Mouse (Mus musculus): Measurements from ENCODE around the gene Bcl2a1d. TPM values are rescaled to one million over a fixed set of nuclear protein-coding genes. Genes with fewer than 3 reads are reported as not detected.
"Not testable (repeated sequence)": the region's sequence is repeated elsewhere in the genome, so short reads cannot be mapped to it uniquely, and the experiment has no call there.

Gene Bcl2a1d
- total and polyA plus RNA-seq, 2 experiments from 2014 or later, result not detected

DNA sequence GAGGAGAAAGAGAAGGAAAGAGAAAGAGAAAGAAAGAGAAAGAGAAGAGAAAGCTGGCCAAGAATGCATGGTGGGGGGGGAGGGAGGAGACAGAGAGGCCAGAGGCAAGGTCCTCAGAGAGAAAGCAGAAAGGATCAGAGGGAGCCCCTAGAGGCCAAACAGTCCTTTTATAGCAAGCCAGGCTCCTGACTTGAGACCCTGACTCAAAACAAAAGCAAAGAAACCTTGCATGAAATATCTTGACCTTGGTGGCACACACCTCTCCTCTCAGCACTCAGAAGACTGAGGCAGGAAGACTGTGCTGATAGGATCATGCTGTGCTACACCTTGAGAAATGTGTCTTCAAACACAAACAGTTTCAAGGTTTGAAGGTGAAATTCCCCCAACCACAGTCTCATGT, 10.1 kb downstream of the Bcl2a1d start:
- not testable (repeated sequence) for H3K36me3 ChIP-seq (replicated peaks; ENCODE audit: control insufficient read depth, insufficient read depth, low read length); H3K27ac ChIP-seq (ENCODE audit: low read depth); DNase-seq (ENCODE audit: low spot score); H3K4me3 ChIP-seq (ENCODE audit: low read depth, low read length); H3K4me2 ChIP-seq (ENCODE audit: low read depth, low read length); H3K9me3 ChIP-seq (replicated peaks; ENCODE audit: control insufficient read depth, low read length); ATAC-seq (ENCODE audit: insufficient read depth, low read depth); H3K27me3 ChIP-seq (ENCODE audit: control insufficient read depth, insufficient read depth, low read length); H3K9ac ChIP-seq (replicated peaks; ENCODE audit: low read depth, low read length); H3K4me1 ChIP-seq (ENCODE audit: control insufficient read depth, insufficient read depth)

GRCm38 (mm10) chr9:88719989-88720537, 11.7 kb downstream of the Bcl2a1d start, which contains the start of gene Mthfsl:
Gene Mthfsl (minus strand): TSS chr9:88720296.
- ATAC-seq (ENCODE audit: insufficient read depth, low read depth), result peak; percentile 56
- H3K9me3 ChIP-seq (replicated peaks; ENCODE audit: control insufficient read depth, low read length); H3K4me1 ChIP-seq (ENCODE audit: control insufficient read depth, insufficient read depth); H3K36me3 ChIP-seq (replicated peaks; ENCODE audit: control insufficient read depth, insufficient read depth, low read length); H3K27me3 ChIP-seq (ENCODE audit: control insufficient read depth, insufficient read depth, low read length); H3K9ac ChIP-seq (replicated peaks; ENCODE audit: low read depth, low read length): not testable (repeated sequence)
- WGBS, result 16% methylated on average over 11 of the region's 12 CpGs
- Histone ChIP-seq H3K27ac (ENCODE audit: low read depth) (peak within 1 kb of the TSS; percentile 84), H3K4me3 (ENCODE audit: low read depth, low read length) (peak within 1 kb of the TSS; percentile 39), H3K4me2 (ENCODE audit: low read depth, low read length) (peak within 1 kb of the TSS; percentile 55)
- peak; percentile 8 for DNase-seq (ENCODE audit: low spot score)

DNA sequence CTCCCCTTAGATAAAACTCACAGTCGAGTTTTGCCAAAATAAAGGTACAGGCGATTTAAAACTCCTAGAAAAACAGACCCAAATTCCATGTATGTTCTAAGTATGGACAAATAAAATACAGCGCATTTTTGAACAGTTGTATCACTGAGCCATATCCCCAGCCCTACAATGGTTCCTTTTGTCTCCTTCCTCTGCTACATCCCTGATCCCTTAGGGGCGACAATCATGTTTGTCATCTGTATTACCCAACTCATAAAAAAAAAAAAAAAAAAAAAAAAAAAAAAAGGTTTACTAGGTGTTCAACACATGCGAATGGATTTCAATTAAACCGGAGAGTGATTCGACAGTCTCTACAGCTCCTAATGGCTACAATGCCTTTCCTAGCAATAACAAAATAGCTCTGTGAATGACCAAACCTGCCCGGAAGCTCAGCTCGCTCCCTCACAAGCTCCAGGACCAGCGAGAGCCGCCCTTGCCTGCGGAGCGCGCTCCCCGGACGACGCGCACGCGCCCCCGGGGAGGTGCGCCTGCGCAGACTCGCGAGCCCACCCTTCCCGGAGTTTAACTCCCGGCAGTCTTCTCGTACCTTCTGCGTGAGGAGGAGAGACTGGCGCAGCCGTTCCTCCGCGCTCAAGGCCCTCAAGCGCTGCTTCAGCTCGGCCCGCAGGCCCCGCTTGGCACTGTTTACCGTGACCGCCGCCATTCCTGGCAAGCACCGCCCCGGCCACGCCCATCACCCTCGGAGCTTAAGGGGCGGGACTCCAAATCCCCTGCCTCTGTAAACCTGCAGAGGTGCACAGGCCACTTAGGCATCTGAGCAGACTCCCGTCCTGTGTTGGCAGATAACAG, 12.4 kb downstream of the Bcl2a1d start:
- peak; percentile 93 for ATAC-seq (ENCODE audit: insufficient read depth, low read depth)
- H3K27me3 ChIP-seq (ENCODE audit: control insufficient read depth, insufficient read depth, low read length); H3K9me3 ChIP-seq (replicated peaks; ENCODE audit: control insufficient read depth, low read length); H3K9ac ChIP-seq (replicated peaks; ENCODE audit: low read depth, low read length); H3K4me1 ChIP-seq (ENCODE audit: control insufficient read depth, insufficient read depth); H3K36me3 ChIP-seq (replicated peaks; ENCODE audit: control insufficient read depth, insufficient read depth, low read length): not testable (repeated sequence)
- Histone ChIP-seq H3K4me2 (ENCODE audit: low read depth, low read length) (peak overlapping the region; percentile 46; the same call in 1 of the 2 replicates), H3K4me3 (ENCODE audit: low read depth, low read length) (peak overlapping the region; percentile 39), H3K27ac (ENCODE audit: low read depth) (peak overlapping the region; percentile 84)
- DNase-seq (ENCODE audit: low spot score), result peak; percentile 7
- WGBS, result 6% methylated on average over 13 of the region's 46 CpGs

GRCm38 (mm10) chr9:88718593-88718992, 13.1 kb downstream of the Bcl2a1d start:
- H3K27ac ChIP-seq (ENCODE audit: low read depth); H3K4me1 ChIP-seq (ENCODE audit: control insufficient read depth, insufficient read depth); H3K27me3 ChIP-seq (ENCODE audit: control insufficient read depth, insufficient read depth, low read length); DNase-seq (ENCODE audit: low spot score); H3K9ac ChIP-seq (replicated peaks; ENCODE audit: low read depth, low read length); H3K4me2 ChIP-seq (ENCODE audit: low read depth, low read length); H3K4me3 ChIP-seq (ENCODE audit: low read depth, low read length); H3K36me3 ChIP-seq (replicated peaks; ENCODE audit: control insufficient read depth, insufficient read depth, low read length); ATAC-seq (ENCODE audit: insufficient read depth, low read depth); H3K9me3 ChIP-seq (replicated peaks; ENCODE audit: control insufficient read depth, low read length): not testable (repeated sequence)
- WGBS, result 71% methylated on average over 5 of the region's 5 CpGs

DNA sequence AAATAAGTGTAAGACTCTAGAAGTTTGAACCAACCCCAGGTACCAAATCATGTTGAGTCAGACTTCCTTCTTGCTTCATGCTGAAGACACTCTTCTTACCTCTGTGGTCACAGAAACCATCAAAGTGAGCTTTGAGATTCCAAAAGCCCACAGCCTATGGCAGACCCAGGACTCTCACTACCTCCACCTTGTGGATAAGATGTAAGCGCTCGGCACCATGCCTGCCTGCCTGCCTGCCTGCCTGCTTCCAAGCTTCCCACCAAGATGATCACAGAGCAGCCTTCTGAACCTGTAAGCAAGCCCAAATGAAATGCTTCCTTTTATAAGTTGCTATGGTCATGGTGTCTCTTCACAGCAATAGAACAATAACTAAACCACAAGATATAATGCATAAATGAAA, 13.6 kb downstream of the Bcl2a1d start:
- H3K4me1 ChIP-seq (ENCODE audit: control insufficient read depth, insufficient read depth); DNase-seq (ENCODE audit: low spot score); H3K4me2 ChIP-seq (ENCODE audit: low read depth, low read length); H3K4me3 ChIP-seq (ENCODE audit: low read depth, low read length); H3K9ac ChIP-seq (replicated peaks; ENCODE audit: low read depth, low read length); H3K9me3 ChIP-seq (replicated peaks; ENCODE audit: control insufficient read depth, low read length); H3K36me3 ChIP-seq (replicated peaks; ENCODE audit: control insufficient read depth, insufficient read depth, low read length); H3K27me3 ChIP-seq (ENCODE audit: control insufficient read depth, insufficient read depth, low read length); ATAC-seq (ENCODE audit: insufficient read depth, low read depth); H3K27ac ChIP-seq (ENCODE audit: low read depth): not testable (repeated sequence)
- 0 out of 2 replicates have a peak, but pooled peaks have one; percentile 14 for TF ChIP-seq CTCF (IDR thresholded peaks at IDR 0.05; ENCODE audit: low read depth)
- 17% methylated on average over 2 of the region's 2 CpGs for WGBS

GRCm38 (mm10) chr9:88714515-88714914, 17.2 kb downstream of the Bcl2a1d start:
- not testable (repeated sequence) for DNase-seq (ENCODE audit: low spot score); H3K9me3 ChIP-seq (replicated peaks; ENCODE audit: control insufficient read depth, low read length); H3K27me3 ChIP-seq (ENCODE audit: control insufficient read depth, insufficient read depth, low read length); H3K4me1 ChIP-seq (ENCODE audit: control insufficient read depth, insufficient read depth); H3K4me2 ChIP-seq (ENCODE audit: low read depth, low read length); H3K27ac ChIP-seq (ENCODE audit: low read depth); H3K9ac ChIP-seq (replicated peaks; ENCODE audit: low read depth, low read length); H3K4me3 ChIP-seq (ENCODE audit: low read depth, low read length); ATAC-seq (ENCODE audit: insufficient read depth, low read depth); H3K36me3 ChIP-seq (replicated peaks; ENCODE audit: control insufficient read depth, insufficient read depth, low read length)
- 69% methylated on average over 5 of the region's 5 CpGs for WGBS

- H3K4me1 ChIP-seq (ENCODE audit: control insufficient read depth, insufficient read depth); H3K4me2 ChIP-seq (ENCODE audit: low read depth, low read length); H3K4me3 ChIP-seq (ENCODE audit: low read depth, low read length); H3K27me3 ChIP-seq (ENCODE audit: control insufficient read depth, insufficient read depth, low read length); H3K9me3 ChIP-seq (replicated peaks; ENCODE audit: control insufficient read depth, low read length); H3K36me3 ChIP-seq (replicated peaks; ENCODE audit: control insufficient read depth, insufficient read depth, low read length); H3K9ac ChIP-seq (replicated peaks; ENCODE audit: low read depth, low read length); ATAC-seq (ENCODE audit: insufficient read depth, low read depth); H3K27ac ChIP-seq (ENCODE audit: low read depth); DNase-seq (ENCODE audit: low spot score): not testable (repeated sequence)
- 62% methylated on average over 3 of the region's 3 CpGs for WGBS
Measured at GRCm38 (mm10) chr9:88712164-88712749, 19.5 kb downstream of the Bcl2a1d start.

- not testable (repeated sequence) for H3K9ac ChIP-seq (replicated peaks; ENCODE audit: low read depth, low read length); DNase-seq (ENCODE audit: low spot score); H3K27me3 ChIP-seq (ENCODE audit: control insufficient read depth, insufficient read depth, low read length); H3K36me3 ChIP-seq (replicated peaks; ENCODE audit: control insufficient read depth, insufficient read depth, low read length); H3K9me3 ChIP-seq (replicated peaks; ENCODE audit: control insufficient read depth, low read length); H3K27ac ChIP-seq (ENCODE audit: low read depth); H3K4me3 ChIP-seq (ENCODE audit: low read depth, low read length); H3K4me1 ChIP-seq (ENCODE audit: control insufficient read depth, insufficient read depth); ATAC-seq (ENCODE audit: insufficient read depth, low read depth); H3K4me2 ChIP-seq (ENCODE audit: low read depth, low read length)
- WGBS, result 91% methylated on average over 4 of the region's 5 CpGs
Measured at GRCm38 (mm10) chr9:88710910-88711438, 20.7 kb downstream of the Bcl2a1d start.

Measured in heart, postnatal 0 days (tissue).